In genomic region chr11:115878071-115878470, GRCm38 (mm10) we compare ENCODE assay signal across 23 mouse cellular contexts. TPM values are rescaled to one million over a fixed set of nuclear protein-coding genes. Genes with fewer than 3 reads are reported as not detected.
DNase-seq lines count a peak whose midpoint lies in the region; ATAC-seq and TF ChIP-seq lines count a peak whose summit lies in the region.
"Had no signal": no experiment of that assay in that cellular context is flagged by ENCODE, and none has a peak within 500 bp of the region (broad histone marks: within the 10 kb centered on the region; RNA-seq: fewer than 3 reads in every experiment).

No protein-coding gene starts in this region.

- H3K9me3 ChIP-seq in intestine, postnatal 0 days (ENCODE audit: control insufficient read depth): no peaks in the 10 kb centered on the region
- no peaks in the 10 kb centered on the region for H3K9me3 ChIP-seq in kidney, embryonic 15.5 days (replicated peaks)
- H3K9me3 ChIP-seq in stomach, postnatal 0 days (ENCODE audit: control insufficient read depth, low read length): no peaks in the 10 kb centered on the region
- H3K9me3 ChIP-seq: limb, embryonic 10.5 days; liver, embryonic 15.5 days; lung, embryonic 15.5 days; midbrain, embryonic 15.5 days; neural tube, embryonic 12.5 days had no signal

- H3K9ac ChIP-seq in intestine, postnatal 0 days (ENCODE audit: low read depth, low read length): peak overlapping the region; percentile 73
- H3K9ac ChIP-seq in kidney, embryonic 15.5 days: no peak overlapping the region
- 0 out of 2 replicates have a peak overlapping the region, but pooled peaks have one; percentile 43 for H3K9ac ChIP-seq in stomach, postnatal 0 days (ENCODE audit: low read length)
- H3K9ac ChIP-seq: liver, embryonic 15.5 days; lung, embryonic 15.5 days; midbrain, embryonic 15.5 days; neural tube, embryonic 12.5 days had no signal

- 32% methylated on average over 8 of the region's 8 CpGs for WGBS in intestine, postnatal 0 days
- 76% methylated on average over 8 of the region's 8 CpGs for WGBS in kidney, embryonic 15.5 days
- 68% methylated on average over 8 of the region's 8 CpGs for WGBS in stomach, postnatal 0 days

- peak overlapping the region; percentile 94 for H3K27ac ChIP-seq in intestine, postnatal 0 days (ENCODE audit: low read depth, low read length)
- H3K27ac ChIP-seq in kidney, embryonic 15.5 days: no peak overlapping the region
- H3K27ac ChIP-seq in stomach, postnatal 0 days (replicated peaks): peak overlapping the region; percentile 49; the same call in 1 of the 2 replicates
- H3K27ac ChIP-seq: liver, embryonic 15.5 days; lung, embryonic 15.5 days; macrophage; midbrain, embryonic 15.5 days; neural tube, embryonic 12.5 days had no signal

- H3K36me3 ChIP-seq in intestine, postnatal 0 days (ENCODE audit: control insufficient read depth, insufficient read depth): peaks cover 32% of the 10 kb centered on the region
- H3K36me3 ChIP-seq in kidney, embryonic 15.5 days: no peaks in the 10 kb centered on the region
- H3K36me3 ChIP-seq in stomach, postnatal 0 days (ENCODE audit: control insufficient read depth, insufficient read depth, low read length): no peaks in the 10 kb centered on the region
- H3K36me3 ChIP-seq: limb, embryonic 10.5 days; liver, embryonic 15.5 days; lung, embryonic 15.5 days; midbrain, embryonic 15.5 days; neural tube, embryonic 12.5 days had no signal

- no peak for TF ChIP-seq EP300 in stomach, postnatal 0 days (optimal IDR thresholded peaks at IDR 0.05)

- peak overlapping the region; percentile 55 for H3K4me3 ChIP-seq in intestine, postnatal 0 days (ENCODE audit: low read depth, low read length)
- no peak overlapping the region for H3K4me3 ChIP-seq in kidney, embryonic 15.5 days (replicated peaks)
- no peak overlapping the region for H3K4me3 ChIP-seq in stomach, postnatal 0 days (ENCODE audit: low read depth, low read length)
- H3K4me3 ChIP-seq: limb, embryonic 10.5 days; liver, embryonic 15.5 days; lung, embryonic 15.5 days; midbrain, embryonic 15.5 days; neural tube, embryonic 12.5 days had no signal

- H3K4me1 ChIP-seq in intestine, postnatal 0 days (replicated peaks; ENCODE audit: control insufficient read depth, insufficient read depth, low read length): peaks cover under 1% of the 10 kb centered on the region; the same call in 1 of the 2 replicates
- peaks cover 4% of the 10 kb centered on the region; the same call in 1 of the 2 replicates for H3K4me1 ChIP-seq in kidney, embryonic 15.5 days
- H3K4me1 ChIP-seq in stomach, postnatal 0 days (replicated peaks; ENCODE audit: control insufficient read depth, insufficient read depth): no peaks in the 10 kb centered on the region
- H3K4me1 ChIP-seq: lung, embryonic 15.5 days; midbrain, embryonic 15.5 days; neural tube, embryonic 12.5 days had no signal

- peak; percentile 20 for ATAC-seq in intestine, postnatal 0 days
- no peak for ATAC-seq in kidney, embryonic 15.5 days (replicated peaks; ENCODE audit: low FRiP score)
- peak; percentile 21; the same call in 1 of the 2 replicates for ATAC-seq in stomach, postnatal 0 days (ENCODE audit: low FRiP score, low TSS enrichment)
- ATAC-seq: forebrain, embryonic 14.5 days; hindbrain, embryonic 16.5 days; midbrain, embryonic 15.5 days had no signal

- peak; percentile 60 to 81 for DNase-seq in kidney, postnatal 36 days
- DNase-seq in stomach, postnatal 0 days (ENCODE audit: low spot score): peak; percentile 60
- no peak for DNase-seq in embryo, embryonic 11 days
- no peak for DNase-seq in embryo, embryonic 9.5 days (ENCODE audit: extremely low spot score)
- no peak for DNase-seq in urinary bladder, postnatal 4 days (ENCODE audit: low spot score in 2 of 2)
- DNase-seq: adrenal gland, postnatal 10 days; B cell, adult 2 months; cerebellum, adult 18-20 months; cerebellum, postnatal 25 days; gastrocnemius, postnatal 14 days; heart, adult 11 months; liver had no signal

- H3K27me3 ChIP-seq in intestine, postnatal 0 days (replicated peaks; ENCODE audit: control insufficient read depth, insufficient read depth, low read length): no peaks in the 10 kb centered on the region
- H3K27me3 ChIP-seq in kidney, embryonic 15.5 days: peaks cover 10% of the 10 kb centered on the region
- H3K27me3 ChIP-seq in stomach, postnatal 0 days (ENCODE audit: control insufficient read depth, insufficient read depth, low read length): no peaks in the 10 kb centered on the region
- H3K27me3 ChIP-seq: midbrain, embryonic 15.5 days had no signal

- H3K4me2 ChIP-seq in intestine, postnatal 0 days (replicated peaks; ENCODE audit: low read depth): peak overlapping the region; percentile 66
- H3K4me2 ChIP-seq in kidney, embryonic 15.5 days: peak overlapping the region; percentile 36
- H3K4me2 ChIP-seq in stomach, postnatal 0 days (replicated peaks; ENCODE audit: low read depth): no peak overlapping the region
- H3K4me2 ChIP-seq: heart, embryonic 11.5 days; liver, embryonic 15.5 days; lung, embryonic 15.5 days; midbrain, embryonic 15.5 days; neural tube, embryonic 12.5 days had no signal

- no peak for TF ChIP-seq CTCF in intestine, postnatal 0 days (IDR thresholded peaks at IDR 0.05; ENCODE audit: low read depth)
- TF ChIP-seq CTCF in stomach, postnatal 0 days (IDR thresholded peaks at IDR 0.05; ENCODE audit: low read depth): no peak

RNA-seq across cellular contexts. Expression of gene Myo15b, which starts 19.9 kb away (rescaled TPM):
- 332 and 377 TPM in 2 replicates for polyA plus RNA-seq in intestine, postnatal 0 days (2015; fragmentation: Nextera tagmentation; extraction: Ambion mirVana)
- polyA plus RNA-seq in kidney, embryonic 15.5 days (2015; fragmentation: Nextera tagmentation; extraction: Ambion mirVana): 8.0 and 11.1 TPM in 2 replicates
- polyA plus RNA-seq in stomach, postnatal 0 days (2015; fragmentation: Nextera tagmentation; extraction: Ambion mirVana): 16.0 and 18.2 TPM in 2 replicates
- polyA plus RNA-seq: forebrain, embryonic 14.5 days had no signal

RNA-seq across cellular contexts. Expression of gene Smim5, which starts 21.7 kb away (rescaled TPM):
- 1.9 and 3.4 TPM in 2 replicates for polyA plus RNA-seq in intestine, postnatal 0 days (2015; fragmentation: Nextera tagmentation; extraction: Ambion mirVana)
- 3.9 and 4.1 TPM in 2 replicates for polyA plus RNA-seq in kidney, embryonic 15.5 days (2015; fragmentation: Nextera tagmentation; extraction: Ambion mirVana)
- 16.8 and 17.9 TPM in 2 replicates for polyA plus RNA-seq in stomach, postnatal 0 days (2015; fragmentation: Nextera tagmentation; extraction: Ambion mirVana)

RNA-seq across cellular contexts. Expression of gene Smim6, which starts 33.7 kb away (rescaled TPM):
- polyA plus RNA-seq in intestine, postnatal 0 days (2015; fragmentation: Nextera tagmentation; extraction: Ambion mirVana): 29.6 and 32.9 TPM in 2 replicates
- 9.1 and 9.9 TPM in 2 replicates for polyA plus RNA-seq in kidney, embryonic 15.5 days (2015; fragmentation: Nextera tagmentation; extraction: Ambion mirVana)
- 184 and 185 TPM in 2 replicates for polyA plus RNA-seq in stomach, postnatal 0 days (2015; fragmentation: Nextera tagmentation; extraction: Ambion mirVana)
- polyA plus RNA-seq: macrophage had no signal

RNA-seq across cellular contexts. Expression of gene Llgl2, which starts 54.2 kb away (rescaled TPM):
- 60.5 and 61.8 TPM in 2 replicates for polyA plus RNA-seq in intestine, postnatal 0 days (2015; fragmentation: Nextera tagmentation; extraction: Ambion mirVana)
- polyA plus RNA-seq in kidney, embryonic 15.5 days (2015; fragmentation: Nextera tagmentation; extraction: Ambion mirVana): 39.1 and 41.0 TPM in 2 replicates
- 58.4 and 63.5 TPM in 2 replicates for polyA plus RNA-seq in stomach, postnatal 0 days (2015; fragmentation: Nextera tagmentation; extraction: Ambion mirVana)

RNA-seq across cellular contexts. Expression of gene Sap30bp, which starts 55.0 kb away (rescaled TPM):
- polyA plus RNA-seq in intestine, postnatal 0 days (2015; fragmentation: Nextera tagmentation; extraction: Ambion mirVana): 27.5 and 28.8 TPM in 2 replicates
- 41.6 and 44.5 TPM in 2 replicates for polyA plus RNA-seq in kidney, embryonic 15.5 days (2015; fragmentation: Nextera tagmentation; extraction: Ambion mirVana)
- 23.6 and 27.0 TPM in 2 replicates for polyA plus RNA-seq in stomach, postnatal 0 days (2015; fragmentation: Nextera tagmentation; extraction: Ambion mirVana)

Comparison
In these comparisons a context has a peak if more than half of its experiments do, and no peak if none do; other contexts are left out.
1. DNase-seq: peak in kidney, postnatal 36 days (2 of 2) and stomach, postnatal 0 days (single experiment); none in embryo, embryonic 11 days (single experiment), embryo, embryonic 9.5 days (single experiment) and urinary bladder, postnatal 4 days (0 of 2).
2. RNA of gene Myo15b, which starts 19.9 kb away (polyA plus RNA-seq): 332 to 377 TPM in intestine, postnatal 0 days; 16.0 to 18.2 TPM in stomach, postnatal 0 days and 8.0 to 11.1 TPM in kidney, embryonic 15.5 days; every median in the first group is over 10 times any median in the second.